ENCODE assay signal across 8 mouse cellular contexts in genomic region chr13:23425505-23425904, GRCm38 (mm10). TPM values are rescaled to one million over a fixed set of nuclear protein-coding genes. Genes with fewer than 3 reads are reported as not detected.
A peak's percentile ranks its signal among the peaks of the same experiment; 100 is the strongest.
DNase-seq lines count a peak whose midpoint lies in the region; ATAC-seq and TF ChIP-seq lines count a peak whose summit lies in the region.

No protein-coding gene starts in this region.

- in situ Hi-C loops in ES-E14 (cut with MboI; ENCODE audit: low sequenced_read_pairs in 2 of 2, unreplicated experiment in 2 of 2) = loop anchor here (5.0 to 25.0 kb wide), 2 partner anchors 92 to 1513 kb away; no protein-coding TSS in a partner anchor

- peak overlapping the region; percentile 24 to 97; a peak in 3 of 4 replicates for H3K4me3 ChIP-seq in ES-E14 (ENCODE audit: insufficient read depth in 1 of 2, low read depth in 1 of 2, low read length in 2 of 2, poor library complexity in 1 of 2, severe bottlenecking in 1 of 2)
- no peak overlapping the region for H3K4me3 ChIP-seq in heart, embryonic 14.5 days (ENCODE audit: control insufficient read depth in 1 of 2, insufficient read depth in 1 of 2, low read depth in 1 of 2, low read length in 2 of 2)
- peak overlapping the region; percentile 98 for H3K4me3 ChIP-seq in stomach, embryonic 16.5 days (replicated peaks; ENCODE audit: low read length)

- peak overlapping the region; percentile 83 for H3K4me2 ChIP-seq in heart, embryonic 14.5 days (ENCODE audit: low read length)
- H3K4me2 ChIP-seq in stomach, embryonic 16.5 days (ENCODE audit: low read depth, low read length) = peak overlapping the region; percentile 57

- no peaks in the 10 kb centered on the region for H3K27me3 ChIP-seq in heart, embryonic 14.5 days (ENCODE audit: control insufficient read depth, insufficient read depth, low read length)
- no peaks in the 10 kb centered on the region for H3K27me3 ChIP-seq in stomach, embryonic 16.5 days (ENCODE audit: control insufficient read depth, insufficient read depth, low read length)

- no peak overlapping the region for H3K27ac ChIP-seq in ES-E14 (ENCODE audit: insufficient read depth, low read depth, low read length, poor library complexity, severe bottlenecking)
- H3K27ac ChIP-seq in heart, embryonic 14.5 days (replicated peaks in 1 of 2; ENCODE audit: control insufficient read depth in 1 of 2, insufficient read depth in 1 of 2, low read depth in 2 of 2, low read length in 2 of 2) = no peak overlapping the region
- H3K27ac ChIP-seq in stomach, embryonic 16.5 days (ENCODE audit: low read length) = no peak overlapping the region

- peaks cover 20% of the 10 kb centered on the region for H3K36me3 ChIP-seq in ES-E14 (ENCODE audit: control insufficient read depth, insufficient read depth, low read length, poor library complexity, severe bottlenecking)
- H3K36me3 ChIP-seq in heart, embryonic 14.5 days (ENCODE audit: control insufficient read depth, insufficient read depth, low read length) = peaks cover 25% of the 10 kb centered on the region
- H3K36me3 ChIP-seq in stomach, embryonic 16.5 days (ENCODE audit: control insufficient read depth, insufficient read depth, low read length) = peaks cover 5% of the 10 kb centered on the region

- WGBS in heart, embryonic 14.5 days = 5% methylated on average over 9 of the region's 9 CpGs
- WGBS in stomach, embryonic 16.5 days = 5% methylated on average over 9 of the region's 9 CpGs

- H3K4me1 ChIP-seq in ES-E14 (ENCODE audit: control insufficient read depth in 2 of 2, insufficient read depth in 2 of 2, low read length in 2 of 2, poor library complexity in 1 of 2) = peaks cover 0 to 11% of the 10 kb centered on the region in 2 experiments; a peak in 1 of 4 replicates
- H3K4me1 ChIP-seq in heart, embryonic 14.5 days (ENCODE audit: control insufficient read depth in 2 of 2, insufficient read depth in 2 of 2, low read length in 2 of 2) = peaks cover 0 to 17% of the 10 kb centered on the region in 2 experiments; a peak in 1 of 4 replicates
- H3K4me1 ChIP-seq in stomach, embryonic 16.5 days (ENCODE audit: control insufficient read depth, insufficient read depth, low read length) = peaks cover 15% of the 10 kb centered on the region

- DNase-seq in CD4-positive, CD25-positive, alpha-beta regulatory T cell, adult 2 months (ENCODE audit: low read depth, low spot score) = peak; percentile 77
- no peak for DNase-seq in ES-E14 (ENCODE audit: low read depth, low spot score)
- peak; percentile 70 to 80 for DNase-seq in cerebellum, postnatal 14 days
- peak; percentile 70 to 76 for DNase-seq in kidney, postnatal 4 days
- peak; percentile 53 for DNase-seq in lung, postnatal 25 days (ENCODE audit: low spot score)

- H3K9me3 ChIP-seq in ES-E14 (ENCODE audit: control insufficient read depth, insufficient read depth, low read depth, low read length) = no peaks in the 10 kb centered on the region
- H3K9me3 ChIP-seq in heart, embryonic 14.5 days (ENCODE audit: control insufficient read depth, low read length) = no peaks in the 10 kb centered on the region
- no peaks in the 10 kb centered on the region for H3K9me3 ChIP-seq in stomach, embryonic 16.5 days (replicated peaks; ENCODE audit: control insufficient read depth, low read length)

- ATAC-seq in CD4-positive, CD25-positive, alpha-beta regulatory T cell, adult 4 months = no peak
- ATAC-seq in heart, embryonic 14.5 days (ENCODE audit: insufficient number of reproducible peaks, insufficient read depth, low FRiP score, low read depth) = no peak
- peak; percentile 35; the same call in 1 of the 2 replicates for ATAC-seq in stomach, embryonic 16.5 days (ENCODE audit: insufficient read depth, low FRiP score)

- H3K9ac ChIP-seq in ES-E14 (ENCODE audit: insufficient read depth, low read depth, low read length, poor library complexity, severe bottlenecking) = no peak overlapping the region
- H3K9ac ChIP-seq in heart, embryonic 14.5 days (ENCODE audit: low read length) = no peak overlapping the region
- H3K9ac ChIP-seq in stomach, embryonic 16.5 days (ENCODE audit: low read length) = no peak overlapping the region

TF ChIP-seq in ES-E14, 5 proteins besides CTCF, POLR2A, EP300 and RAD21:
- TF ChIP-seq CHD2 (IDR thresholded peaks at IDR 0.05; ENCODE audit: low read depth, low read length) (no peak), ZNF384 (IDR thresholded peaks at IDR 0.05; ENCODE audit: low read depth, low read length) (no peak), HCFC1 (IDR thresholded peaks at IDR 0.05; ENCODE audit: borderline replicate concordance, insufficient read depth, low read length) (no peak), ZC3H11A (IDR thresholded peaks at IDR 0.05; ENCODE audit: borderline replicate concordance, low read depth, low read length) (no peak), MAFK (IDR thresholded peaks at IDR 0.05; ENCODE audit: insufficient read depth, low read depth, low read length) (peak; percentile 70; the same call in 1 of the 2 replicates)

RNA-seq across cellular contexts. Expression of gene Abt1, which starts 1.8 kb away (rescaled TPM):
- 10 to 100 TPM; 12.4 to 14.5 TPM for polyA plus RNA-seq in CD4-positive, CD25-positive, alpha-beta regulatory T cell, adult 4 months (2017; shearing (Covaris generic))
- total RNA-seq in ES-E14 (2012; rRNA removed) = 10.5 and 15.5 TPM in 2 replicates
- polyA plus RNA-seq in heart, embryonic 14.5 days (2014; fragmentation: Nextera tagmentation; extraction: Ambion mirVana) = 8.3 and 9.1 TPM in 2 replicates
- polyA plus RNA-seq in stomach, embryonic 16.5 days (2015; fragmentation: Nextera tagmentation; extraction: Ambion mirVana) = 10.3 and 11.4 TPM in 2 replicates

RNA-seq across cellular contexts. Expression of gene Btn1a1, which starts 40.2 kb away (rescaled TPM):
- not detected for polyA plus RNA-seq in CD4-positive, CD25-positive, alpha-beta regulatory T cell, adult 4 months (2017; shearing (Covaris generic))
- total RNA-seq in ES-E14 (2012; rRNA removed) = 0.11 and 0.62 TPM in 2 replicates
- polyA plus RNA-seq in heart, embryonic 14.5 days (2014; fragmentation: Nextera tagmentation; extraction: Ambion mirVana) = 1.7 and 1.9 TPM in 2 replicates
- 0.21 and 0.22 TPM in 2 replicates for polyA plus RNA-seq in stomach, embryonic 16.5 days (2015; fragmentation: Nextera tagmentation; extraction: Ambion mirVana)

RNA-seq across cellular contexts. Expression of gene Zfp322a, which starts 56.5 kb away (rescaled TPM):
- 10 to 100 TPM; 29.6 to 34.2 TPM for polyA plus RNA-seq in CD4-positive, CD25-positive, alpha-beta regulatory T cell, adult 4 months (2017; shearing (Covaris generic))
- 15.8 and 15.9 TPM in 2 replicates for total RNA-seq in ES-E14 (2012; rRNA removed)
- polyA plus RNA-seq in heart, embryonic 14.5 days (2014; fragmentation: Nextera tagmentation; extraction: Ambion mirVana) = 39.5 and 41.0 TPM in 2 replicates
- polyA plus RNA-seq in stomach, embryonic 16.5 days (2015; fragmentation: Nextera tagmentation; extraction: Ambion mirVana) = 36.9 and 38.3 TPM in 2 replicates

Comparison
In these comparisons a context has a peak if more than half of its experiments do, and no peak if none do; other contexts are left out.
1. H3K4me3 ChIP-seq: peak in ES-E14 (2 of 2) and stomach, embryonic 16.5 days (single experiment); none in heart, embryonic 14.5 days (0 of 2).